Mouse (Mus musculus) embryonic facial prominence, embryonic 12.5 days (tissue): ENCODE measurements at regions not wholly inside any gene's neighbourhood (a gene's known extent, or its start where the extent isn't known, plus 50 kb on each side); places are given as distances from the start of the nearest gene placed in this dataset.

Source experiments
- ATAC-seq: fragments of 200-750 bp; cut with Nextera tagmentation; 2 replicates; pipeline ENCODE4 v1.8.0; 2017; ENCODE audit not compliant: insufficient number of reproducible peaks, insufficient read depth, low FRiP score, low TSS enrichment
- H3K27ac ChIP-seq: fragments of 300-500 bp; sonication (generic); 2 replicates; pipeline ENCODE4 v1.5.1; 2016; ENCODE audit warnings: mild to moderate bottlenecking
- H3K27me3 ChIP-seq: fragments of 300-500 bp; sonication (generic); 2 replicates; pipeline ENCODE4 v1.6.1; 2016; ENCODE audit warnings: mild to moderate bottlenecking, moderate library complexity
- H3K36me3 ChIP-seq: fragments of 300-500 bp; sonication (generic); 2 replicates; pipeline ENCODE4 v1.6.1; 2016; ENCODE audit warnings: mild to moderate bottlenecking
- H3K4me1 ChIP-seq: fragments of 300-500 bp; sonication (generic); 2 replicates; pipeline ENCODE4 v1.6.1; 2016
- H3K4me2 ChIP-seq: fragments of 300-500 bp; sonication (generic); replicated peaks from 2 replicates; pipeline ENCODE4 v1.6.1; 2016; ENCODE audit warnings: mild to moderate bottlenecking, moderate library complexity
- H3K4me3 ChIP-seq: fragments of 300-500 bp; sonication (generic); 2 replicates; pipeline ENCODE4 v1.5.1; 2016; ENCODE audit warnings: mild to moderate bottlenecking
- H3K9ac ChIP-seq: fragments of 300-500 bp; sonication (generic); 2 replicates; pipeline ENCODE4 v1.6.1; 2016; ENCODE audit warnings: mild to moderate bottlenecking, moderate library complexity
- H3K9me3 ChIP-seq: fragments of 300-500 bp; sonication (generic); 2 replicates; pipeline ENCODE4 v1.6.1; 2016; ENCODE audit warnings: mild to moderate bottlenecking, moderate library complexity
- WGBS: fragments of 180-500 bp; shearing (Covaris S2); methylation state at CpG from one replicate; pipeline ENCODE4 v1.1.7; 2016; 5-methylcytosine and 5-hydroxymethylcytosine counted together

- no peak overlapping the region for H3K27ac ChIP-seq
- no peak overlapping the region for H3K4me3 ChIP-seq
- no peaks in the 10 kb centered on the region for H3K4me1 ChIP-seq
- H3K27me3 ChIP-seq: no peaks in the 10 kb centered on the region
- no peak overlapping the region for H3K9ac ChIP-seq
- no peaks in the 10 kb centered on the region for H3K36me3 ChIP-seq
- 58% methylated on average over 5 of the region's 5 CpGs for WGBS
- no peak overlapping the region for H3K4me2 ChIP-seq
- no peaks in the 10 kb centered on the region for H3K9me3 ChIP-seq
- ATAC-seq: no peak
These were observed 87.8 kb upstream of the Enpp6 start for GRCm38 (mm10) chr8:46898697-46899445.

GRCm38 (mm10) chr8:46900826-46901225, 85.9 kb upstream of the Enpp6 start:
- no peak for ATAC-seq
- no peaks in the 10 kb centered on the region for H3K36me3 ChIP-seq

GRCm38 (mm10) chr8:46904731-46905130, 82.0 kb upstream of the Enpp6 start:
- no peak overlapping the region for H3K27ac ChIP-seq
- H3K9ac ChIP-seq: no peak overlapping the region
- ATAC-seq: no peak
- H3K36me3 ChIP-seq: no peaks in the 10 kb centered on the region
- H3K4me1 ChIP-seq: no peaks in the 10 kb centered on the region
- WGBS: 79% methylated on average over 3 of the region's 3 CpGs
- no peaks in the 10 kb centered on the region for H3K9me3 ChIP-seq
- no peaks in the 10 kb centered on the region for H3K27me3 ChIP-seq
- no peak overlapping the region for H3K4me2 ChIP-seq
- H3K4me3 ChIP-seq: no peak overlapping the region

More at GRCm38 (mm10) chr8:46900826-46901225, 85.9 kb upstream of the Enpp6 start:
- H3K27me3 ChIP-seq: no peaks in the 10 kb centered on the region
- WGBS: 86% methylated on average over 4 of the region's 4 CpGs
- H3K4me3 ChIP-seq: no peak overlapping the region
- H3K4me1 ChIP-seq: no peaks in the 10 kb centered on the region
- no peak overlapping the region for H3K9ac ChIP-seq
- H3K4me2 ChIP-seq: no peak overlapping the region
- H3K27ac ChIP-seq: no peak overlapping the region
- H3K9me3 ChIP-seq: no peaks in the 10 kb centered on the region

GRCm38 (mm10) chr8:46907390-46907789, 79.3 kb upstream of the Enpp6 start:
- Histone ChIP-seq H3K36me3 (no peaks in the 10 kb centered on the region), H3K9me3 (no peaks in the 10 kb centered on the region), H3K4me2 (no peak overlapping the region), H3K27ac (no peak overlapping the region), H3K4me3 (no peak overlapping the region), H3K27me3 (no peaks in the 10 kb centered on the region), H3K9ac (no peak overlapping the region), H3K4me1 (no peaks in the 10 kb centered on the region)
- 59% methylated on average over 11 of the region's 11 CpGs for WGBS
- ATAC-seq: no peak

- Histone ChIP-seq H3K9ac (no peak overlapping the region), H3K27me3 (no peaks in the 10 kb centered on the region), H3K9me3 (no peaks in the 10 kb centered on the region), H3K4me1 (no peaks in the 10 kb centered on the region), H3K4me3 (no peak overlapping the region), H3K4me2 (no peak overlapping the region), H3K36me3 (no peaks in the 10 kb centered on the region), H3K27ac (no peak overlapping the region)
- 84% methylated on average over 4 of the region's 4 CpGs for WGBS
- no peak for ATAC-seq
These were observed 78.5 kb upstream of the Enpp6 start for GRCm38 (mm10) chr8:46908186-46908585.

- H3K36me3 ChIP-seq: no peaks in the 10 kb centered on the region
- H3K4me2 ChIP-seq: no peak overlapping the region
- no peak overlapping the region for H3K4me3 ChIP-seq
- ATAC-seq: no peak
- no peaks in the 10 kb centered on the region for H3K27me3 ChIP-seq
- WGBS: 38% methylated on average over 5 of the region's 5 CpGs
- H3K9me3 ChIP-seq: no peaks in the 10 kb centered on the region
- H3K4me1 ChIP-seq: no peaks in the 10 kb centered on the region; the same call in 1 of the 2 replicates
- H3K9ac ChIP-seq: no peak overlapping the region
- H3K27ac ChIP-seq: no peak overlapping the region
These were observed 72.7 kb upstream of the Enpp6 start for GRCm38 (mm10) chr8:46913956-46914355.

GRCm38 (mm10) chr8:46920071-46920470, 66.6 kb upstream of the Enpp6 start:
- no peak for ATAC-seq
- no peak overlapping the region for H3K9ac ChIP-seq
- H3K4me2 ChIP-seq: no peak overlapping the region
- H3K27me3 ChIP-seq: no peaks in the 10 kb centered on the region
- H3K36me3 ChIP-seq: no peaks in the 10 kb centered on the region
- WGBS: 28% methylated on average over 3 of the region's 3 CpGs
- no peak overlapping the region for H3K27ac ChIP-seq
- H3K9me3 ChIP-seq: no peaks in the 10 kb centered on the region
- no peak overlapping the region for H3K4me3 ChIP-seq
- H3K4me1 ChIP-seq: peaks cover 5% of the 10 kb centered on the region; the same call in 1 of the 2 replicates

- Histone ChIP-seq H3K9me3 (no peaks in the 10 kb centered on the region), H3K4me2 (no peak overlapping the region), H3K36me3 (no peaks in the 10 kb centered on the region), H3K9ac (no peak overlapping the region), H3K27ac (no peak overlapping the region), H3K27me3 (no peaks in the 10 kb centered on the region), H3K4me3 (no peak overlapping the region), H3K4me1 (peaks cover 9% of the 10 kb centered on the region; the same call in 1 of the 2 replicates)
- ATAC-seq: no peak
- WGBS: 93% methylated on average over 11 of the region's 11 CpGs
These were observed 65.6 kb upstream of the Enpp6 start for GRCm38 (mm10) chr8:46921075-46921474.

GRCm38 (mm10) chr8:46921585-46921984, 65.1 kb upstream of the Enpp6 start:
- H3K9ac ChIP-seq: no peak overlapping the region
- WGBS: 94% methylated on average over 7 of the region's 7 CpGs
- no peaks in the 10 kb centered on the region for H3K27me3 ChIP-seq
- no peak overlapping the region for H3K27ac ChIP-seq
- no peak for ATAC-seq
- H3K9me3 ChIP-seq: no peaks in the 10 kb centered on the region
- H3K36me3 ChIP-seq: no peaks in the 10 kb centered on the region
- H3K4me2 ChIP-seq: no peak overlapping the region
- H3K4me1 ChIP-seq: peaks cover 9% of the 10 kb centered on the region; the same call in 1 of the 2 replicates
- H3K4me3 ChIP-seq: no peak overlapping the region

- 29% methylated on average over 13 of the region's 13 CpGs for whole genome bisulfite sequencing
- Histone ChIP-seq H3K27me3 (no peaks in the 10 kb centered on the region), H3K4me3 (no peak overlapping the region), H3K9ac (no peak overlapping the region), H3K9me3 (no peaks in the 10 kb centered on the region), H3K27ac (no peak overlapping the region), H3K36me3 (no peaks in the 10 kb centered on the region), H3K4me1 (peaks cover 9% of the 10 kb centered on the region; the same call in 1 of the 2 replicates), H3K4me2 (no peak overlapping the region)
- ATAC-seq: no peak
These were observed 61.7 kb upstream of the Enpp6 start for GRCm38 (mm10) chr8:46924787-46925548.

- WGBS: 79% methylated on average over 6 of the region's 6 CpGs
- H3K4me1 ChIP-seq: peaks cover 9% of the 10 kb centered on the region; the same call in 1 of the 2 replicates
- no peaks in the 10 kb centered on the region for H3K9me3 ChIP-seq
- no peak for ATAC-seq
- H3K9ac ChIP-seq: no peak overlapping the region
- no peaks in the 10 kb centered on the region for H3K27me3 ChIP-seq
- H3K4me2 ChIP-seq: no peak overlapping the region
- H3K27ac ChIP-seq: no peak overlapping the region
- H3K36me3 ChIP-seq: no peaks in the 10 kb centered on the region
- no peak overlapping the region for H3K4me3 ChIP-seq
These were observed 58.0 kb upstream of the Enpp6 start for GRCm38 (mm10) chr8:46928718-46929117.

GRCm38 (mm10) chr8:46929678-46930077, 57.0 kb upstream of the Enpp6 start:
- Histone ChIP-seq H3K4me2 (no peak overlapping the region), H3K9ac (no peak overlapping the region), H3K4me1 (peaks cover 8% of the 10 kb centered on the region; the same call in 1 of the 2 replicates), H3K4me3 (no peak overlapping the region), H3K27ac (no peak overlapping the region), H3K36me3 (no peaks in the 10 kb centered on the region), H3K9me3 (no peaks in the 10 kb centered on the region), H3K27me3 (no peaks in the 10 kb centered on the region)
- WGBS: 80% methylated on average over 6 of the region's 6 CpGs
- no peak for ATAC-seq
